Mouse (Mus musculus): Measurements from ENCODE around the gene Aox2. TPM values are rescaled to one million over a fixed set of nuclear protein-coding genes. Genes with fewer than 3 reads are reported as not detected.

Aox2 gene
- polyA plus RNA-seq, 1 experiment from 2014 or later, result not detected

GRCm38 (mm10) chr1:58407321-58407720 lies 129.2 kb downstream of the Aox2 start:
- H3K27ac ChIP-seq (replicated peaks), result no peak overlapping the region
- no peak overlapping the region for H3K4me2 ChIP-seq
- no peak for ATAC-seq (ENCODE audit: extremely low read depth, insufficient number of reproducible peaks, low FRiP score, low TSS enrichment)
- H3K4me3 ChIP-seq, result no peak overlapping the region
- H3K4me1 ChIP-seq, result no peaks in the 10 kb centered on the region
- H3K9me3 ChIP-seq, result no peaks in the 10 kb centered on the region
- H3K9ac ChIP-seq, result no peak overlapping the region
- 96% methylated on average over 7 of the region's 7 CpGs for WGBS
- peaks cover 84% of the 10 kb centered on the region for H3K36me3 ChIP-seq
- H3K27me3 ChIP-seq (replicated peaks), result no peaks in the 10 kb centered on the region

GRCm38 (mm10) chr1:58408141-58408540 lies 130.0 kb downstream of the Aox2 start:
- no peak for ATAC-seq (ENCODE audit: extremely low read depth, insufficient number of reproducible peaks, low FRiP score, low TSS enrichment)
- Histone ChIP-seq H3K4me2 (no peak overlapping the region), H3K4me1 (no peaks in the 10 kb centered on the region), H3K9me3 (no peaks in the 10 kb centered on the region), H3K4me3 (no peak overlapping the region), H3K27me3 (replicated peaks) (no peaks in the 10 kb centered on the region), H3K27ac (replicated peaks) (no peak overlapping the region), H3K9ac (no peak overlapping the region), H3K36me3 (peaks cover 84% of the 10 kb centered on the region)
- WGBS, result 87% methylated on average over 6 of the region's 6 CpGs

- no peak overlapping the region for H3K4me2 ChIP-seq
- H3K4me1 ChIP-seq, result no peaks in the 10 kb centered on the region
- H3K9ac ChIP-seq, result no peak overlapping the region
- peaks cover 84% of the 10 kb centered on the region for H3K36me3 ChIP-seq
- no peak overlapping the region for H3K4me3 ChIP-seq
- ATAC-seq (ENCODE audit: extremely low read depth, insufficient number of reproducible peaks, low FRiP score, low TSS enrichment), result no peak
- no peaks in the 10 kb centered on the region for H3K9me3 ChIP-seq
- 77% methylated on average over 5 of the region's 5 CpGs for WGBS
- no peak overlapping the region; the same call in 1 of the 2 replicates for H3K27ac ChIP-seq (replicated peaks)
- no peaks in the 10 kb centered on the region for H3K27me3 ChIP-seq (replicated peaks)
Observed at GRCm38 (mm10) chr1:58409553-58410197, 131.5 kb downstream of the Aox2 start.

- H3K9ac ChIP-seq, result no peak overlapping the region
- ATAC-seq (ENCODE audit: extremely low read depth, insufficient number of reproducible peaks, low FRiP score, low TSS enrichment), result no peak
- H3K27ac ChIP-seq (replicated peaks), result no peak overlapping the region; the same call in 1 of the 2 replicates
- no peak overlapping the region for H3K4me2 ChIP-seq
- H3K27me3 ChIP-seq (replicated peaks), result no peaks in the 10 kb centered on the region
- 84% methylated on average over 3 of the region's 3 CpGs for WGBS
- H3K9me3 ChIP-seq, result no peaks in the 10 kb centered on the region
- peaks cover 84% of the 10 kb centered on the region for H3K36me3 ChIP-seq
- no peak overlapping the region for H3K4me3 ChIP-seq
- H3K4me1 ChIP-seq, result no peaks in the 10 kb centered on the region
Observed at GRCm38 (mm10) chr1:58410198-58410588, 132.1 kb downstream of the Aox2 start.

GRCm38 (mm10) chr1:58410776-58411175 lies 132.7 kb downstream of the Aox2 start:
- no peak for ATAC-seq (ENCODE audit: extremely low read depth, insufficient number of reproducible peaks, low FRiP score, low TSS enrichment)
- Histone ChIP-seq H3K4me1 (no peaks in the 10 kb centered on the region), H3K4me2 (no peak overlapping the region), H3K4me3 (no peak overlapping the region), H3K9ac (no peak overlapping the region), H3K27me3 (replicated peaks) (no peaks in the 10 kb centered on the region), H3K27ac (replicated peaks) (no peak overlapping the region), H3K36me3 (peaks cover 83% of the 10 kb centered on the region), H3K9me3 (no peaks in the 10 kb centered on the region)
- WGBS, result 85% methylated on average over 7 of the region's 7 CpGs

GRCm38 (mm10) chr1:58415442-58415841 lies 137.3 kb downstream of the Aox2 start:
- H3K27me3 ChIP-seq (replicated peaks), result no peaks in the 10 kb centered on the region
- WGBS, result 24% methylated on average over 1 of the region's 1 CpGs
- no peaks in the 10 kb centered on the region for H3K9me3 ChIP-seq
- H3K9ac ChIP-seq, result no peak overlapping the region
- no peak overlapping the region for H3K4me3 ChIP-seq
- ATAC-seq (ENCODE audit: extremely low read depth, insufficient number of reproducible peaks, low FRiP score, low TSS enrichment), result no peak
- H3K4me2 ChIP-seq, result no peak overlapping the region
- peaks cover 6% of the 10 kb centered on the region; the same call in 1 of the 2 replicates for H3K4me1 ChIP-seq
- no peak overlapping the region for H3K27ac ChIP-seq (replicated peaks)
- H3K36me3 ChIP-seq, result peaks cover 95% of the 10 kb centered on the region

- Histone ChIP-seq H3K4me1 (peaks cover 9% of the 10 kb centered on the region), H3K27ac (replicated peaks) (no peak overlapping the region), H3K27me3 (replicated peaks) (no peaks in the 10 kb centered on the region), H3K4me3 (no peak overlapping the region), H3K9me3 (no peaks in the 10 kb centered on the region), H3K4me2 (no peak overlapping the region), H3K36me3 (peaks cover 92% of the 10 kb centered on the region), H3K9ac (no peak overlapping the region)
- 88% methylated on average over 2 of the region's 2 CpGs for WGBS
- ATAC-seq (ENCODE audit: extremely low read depth, insufficient number of reproducible peaks, low FRiP score, low TSS enrichment), result no peak
Observed at GRCm38 (mm10) chr1:58416048-58416447, 137.9 kb downstream of the Aox2 start.

- 77% methylated on average over 10 of the region's 10 CpGs for WGBS
- ATAC-seq (ENCODE audit: extremely low read depth, insufficient number of reproducible peaks, low FRiP score, low TSS enrichment), result no peak
- no peak overlapping the region for H3K9ac ChIP-seq
- H3K4me1 ChIP-seq, result peaks cover 28% of the 10 kb centered on the region
- H3K4me2 ChIP-seq, result peak overlapping the region; percentile 40
- no peak overlapping the region for H3K27ac ChIP-seq (replicated peaks)
- no peaks in the 10 kb centered on the region for H3K27me3 ChIP-seq (replicated peaks)
- H3K4me3 ChIP-seq, result 0 out of 2 replicates have a peak overlapping the region, but pooled peaks have one; percentile 13
- H3K9me3 ChIP-seq, result no peaks in the 10 kb centered on the region
- peaks cover 64% of the 10 kb centered on the region for H3K36me3 ChIP-seq
Observed at GRCm38 (mm10) chr1:58420032-58420431, 141.9 kb downstream of the Aox2 start.

- Histone ChIP-seq H3K4me2 (peak overlapping the region; percentile 89), H3K9ac (no peak overlapping the region), H3K27me3 (replicated peaks) (no peaks in the 10 kb centered on the region), H3K9me3 (no peaks in the 10 kb centered on the region), H3K4me3 (peak overlapping the region; percentile 99), H3K27ac (replicated peaks) (no peak overlapping the region), H3K36me3 (peaks cover 56% of the 10 kb centered on the region), H3K4me1 (peaks cover 28% of the 10 kb centered on the region)
- 46% methylated on average over 7 of the region's 7 CpGs for WGBS
- ATAC-seq (ENCODE audit: extremely low read depth, insufficient number of reproducible peaks, low FRiP score, low TSS enrichment), result no peak
Observed at GRCm38 (mm10) chr1:58420961-58421360, 142.8 kb downstream of the Aox2 start.

GRCm38 (mm10) chr1:58422879-58423278 lies 144.8 kb downstream of the Aox2 start:
- Histone ChIP-seq H3K4me2 (peak overlapping the region; percentile 89), H3K4me1 (peaks cover 28% of the 10 kb centered on the region), H3K9me3 (no peaks in the 10 kb centered on the region), H3K27me3 (replicated peaks) (no peaks in the 10 kb centered on the region), H3K36me3 (peaks cover 37% of the 10 kb centered on the region), H3K9ac (peak overlapping the region; percentile 100), H3K27ac (replicated peaks) (peak overlapping the region; percentile 100), H3K4me3 (peak overlapping the region; percentile 99)
- WGBS, result 4% methylated on average over 13 of the region's 13 CpGs
- no peak for ATAC-seq (ENCODE audit: extremely low read depth, insufficient number of reproducible peaks, low FRiP score, low TSS enrichment)

GRCm38 (mm10) chr1:58423371-58424248 lies 145.5 kb downstream of the Aox2 start, which contains the start of gene Clk1:
TSS of gene Clk1 (minus strand) at chr1:58424066.
- WGBS, result under 1% methylated on average over 79 of the region's 79 CpGs
- H3K27ac ChIP-seq (replicated peaks), result peak within 1 kb of the TSS; percentile 100
- no peaks in the 10 kb centered on the region for H3K9me3 ChIP-seq
- peak; percentile 87 for ATAC-seq (ENCODE audit: extremely low read depth, insufficient number of reproducible peaks, low FRiP score, low TSS enrichment)
- peaks cover 28% of the 10 kb centered on the region for H3K4me1 ChIP-seq
- peaks cover 29% of the 10 kb centered on the region for H3K36me3 ChIP-seq
- peak within 1 kb of the TSS; percentile 89 for H3K4me2 ChIP-seq
- no peaks in the 10 kb centered on the region for H3K27me3 ChIP-seq (replicated peaks)
- peak within 1 kb of the TSS; percentile 100 for H3K9ac ChIP-seq
- peak within 1 kb of the TSS; percentile 99 for H3K4me3 ChIP-seq

Measured in heart, embryonic 13.5 days (tissue).